Mouse (Mus musculus): ENCODE data around the gene Pald1. TPM values are rescaled to one million over a fixed set of nuclear protein-coding genes. Genes with fewer than 3 reads are reported as not detected.

The Pald1 gene
- total RNA-seq, 4 experiments from 2014 or later, result 10.6 to 15.2 (median 13.0) TPM

DNA sequence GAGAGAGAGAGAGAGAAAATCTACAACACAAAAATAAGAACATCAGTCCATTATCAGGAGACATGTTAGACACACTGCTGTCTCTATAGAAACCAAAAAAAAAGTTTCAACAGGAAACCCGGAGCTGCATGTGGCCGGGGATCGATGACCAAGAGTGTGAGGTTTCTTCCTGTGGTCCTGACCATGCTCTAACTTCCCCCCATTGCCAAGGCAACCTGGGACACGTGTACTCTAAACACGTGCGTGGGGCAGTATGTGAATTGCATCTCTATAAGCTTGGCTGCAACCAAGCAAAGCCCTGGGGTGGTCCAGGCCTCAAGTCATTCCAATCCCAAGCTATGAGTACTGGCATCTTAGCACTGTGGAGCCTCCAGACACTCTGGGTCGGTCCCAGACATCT is 48.8 kb downstream of the Pald1 start:
- no peak for DNase-seq (ENCODE audit: low spot score in 2 of 2)

GRCm38 (mm10) chr10:61331046-61331445 is 52.3 kb downstream of the Pald1 start:
- peak; percentile 9 to 87 for DNase-seq (ENCODE audit: low spot score in 2 of 2)

DNA sequence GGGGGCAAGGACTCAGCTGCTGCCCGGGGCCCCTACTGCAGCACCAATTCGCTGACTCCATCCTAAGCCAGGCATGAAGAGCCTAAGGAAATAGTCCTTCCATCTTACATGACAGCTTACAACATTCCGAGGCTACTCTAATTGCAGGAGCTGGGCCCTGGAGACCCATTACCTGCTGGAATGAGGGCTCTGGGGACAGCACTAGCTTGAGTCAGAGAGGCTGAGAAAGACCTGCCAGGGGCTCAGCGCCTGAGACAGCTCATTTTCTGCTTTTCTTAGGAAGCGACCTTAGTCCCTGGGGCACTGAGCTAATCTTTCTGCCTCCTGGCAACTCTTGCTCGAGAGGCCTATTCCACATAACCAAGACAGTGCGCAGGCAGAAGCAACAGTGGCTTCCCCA is 54.4 kb downstream of the Pald1 start:
- DNase-seq (ENCODE audit: low spot score in 2 of 2), result no peak

GRCm38 (mm10) chr10:61327545-61327944 is 55.8 kb downstream of the Pald1 start:
- DNase-seq (ENCODE audit: low spot score in 2 of 2), result no peak

DNA sequence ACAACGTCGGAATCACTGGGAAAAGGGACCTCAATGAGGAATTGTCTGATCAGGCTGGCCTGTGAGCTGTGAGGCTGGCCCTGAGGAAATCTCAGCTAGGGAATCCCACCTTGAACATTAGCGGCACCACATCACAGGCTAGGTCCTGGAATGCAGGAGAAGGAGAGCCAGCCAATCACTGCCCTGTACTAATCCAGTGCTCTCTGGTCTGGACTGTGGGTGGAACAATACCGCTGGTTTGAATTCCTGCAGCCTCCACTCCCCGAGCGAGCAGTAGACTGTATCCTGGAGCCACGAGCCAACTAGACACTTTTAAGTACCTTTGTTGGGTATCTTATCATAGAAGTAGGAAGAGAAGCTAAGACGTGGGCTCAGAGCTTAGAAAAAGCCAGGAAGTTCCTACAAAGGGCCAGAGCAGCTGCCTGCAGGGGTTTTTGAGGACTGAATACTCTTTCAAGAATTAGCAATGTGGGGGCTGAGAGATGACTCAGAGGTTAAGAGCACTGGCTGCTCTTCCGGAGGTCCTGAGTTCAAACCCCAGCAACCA is 57.5 kb downstream of the Pald1 start:
- no peak for DNase-seq (ENCODE audit: low spot score in 2 of 2)

GRCm38 (mm10) chr10:61324717-61325116 is 58.6 kb downstream of the Pald1 start:
- DNase-seq (ENCODE audit: low spot score in 2 of 2), result no peak

- no peak for DNase-seq (ENCODE audit: low spot score in 2 of 2)
These were observed 64.8 kb downstream of the Pald1 start for GRCm38 (mm10) chr10:61318527-61318926.

DNA sequence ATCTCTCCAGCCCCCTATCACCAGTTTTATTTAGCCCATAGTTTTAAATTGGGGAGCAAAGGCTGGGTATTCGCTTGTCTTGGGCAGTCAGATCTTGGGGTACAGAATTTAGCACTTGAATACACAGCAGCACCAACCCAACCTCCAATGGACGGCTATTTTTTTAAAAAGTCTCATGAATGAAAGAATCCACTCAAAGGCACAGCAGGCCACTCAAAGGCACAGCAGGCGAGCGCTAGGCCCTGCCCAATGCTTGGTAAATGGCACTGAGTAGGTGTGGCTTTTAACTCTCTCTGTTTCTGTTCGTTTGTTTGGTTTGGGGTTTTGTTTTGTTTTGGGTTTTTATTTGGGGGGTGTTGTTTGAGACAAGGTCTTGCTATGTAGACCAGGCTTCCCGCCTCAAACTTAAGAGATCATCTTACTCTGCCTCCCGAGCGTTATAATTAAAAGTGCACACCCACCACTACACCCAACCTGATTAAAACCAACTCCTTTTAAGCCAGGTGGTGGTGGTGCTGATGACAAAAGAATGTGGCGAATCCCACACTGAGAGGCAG is 67.9 kb downstream of the Pald1 start:
- no peak for DNase-seq (ENCODE audit: low spot score in 2 of 2)

DNA sequence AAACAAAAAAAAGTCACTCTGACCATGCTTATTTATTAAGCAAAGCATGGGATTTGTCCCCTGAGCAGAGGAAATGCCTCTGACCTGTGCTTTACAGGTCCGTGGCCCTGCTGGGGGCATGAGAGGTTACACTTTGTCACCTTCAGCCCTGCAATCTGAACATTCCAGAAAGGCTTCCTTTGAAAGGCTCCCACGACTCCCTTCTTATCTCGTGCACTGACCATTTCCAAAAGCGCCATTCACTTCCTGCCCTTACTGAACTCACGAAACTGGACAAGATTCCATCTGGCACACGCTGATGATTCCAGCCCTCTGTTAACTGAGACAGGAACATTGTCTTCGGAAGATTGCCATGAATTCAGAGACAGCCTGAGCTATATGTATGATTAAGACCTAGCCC is 69.6 kb downstream of the Pald1 start:
- DNase-seq (ENCODE audit: low spot score in 2 of 2), result no peak

GRCm38 (mm10) chr10:61312754-61313153 is 70.6 kb downstream of the Pald1 start:
- DNase-seq (ENCODE audit: low spot score in 2 of 2), result no peak

- DNase-seq (ENCODE audit: low spot score in 2 of 2), result no peak
These were observed 71.2 kb downstream of the Pald1 start for GRCm38 (mm10) chr10:61312159-61312558.

- DNase-seq (ENCODE audit: low spot score in 2 of 2), result no peak
These were observed 74.5 kb downstream of the Pald1 start for GRCm38 (mm10) chr10:61308706-61309320.

- DNase-seq (ENCODE audit: low spot score in 2 of 2), result no peak
These were observed 77.3 kb downstream of the Pald1 start for GRCm38 (mm10) chr10:61305928-61306590.

DNA sequence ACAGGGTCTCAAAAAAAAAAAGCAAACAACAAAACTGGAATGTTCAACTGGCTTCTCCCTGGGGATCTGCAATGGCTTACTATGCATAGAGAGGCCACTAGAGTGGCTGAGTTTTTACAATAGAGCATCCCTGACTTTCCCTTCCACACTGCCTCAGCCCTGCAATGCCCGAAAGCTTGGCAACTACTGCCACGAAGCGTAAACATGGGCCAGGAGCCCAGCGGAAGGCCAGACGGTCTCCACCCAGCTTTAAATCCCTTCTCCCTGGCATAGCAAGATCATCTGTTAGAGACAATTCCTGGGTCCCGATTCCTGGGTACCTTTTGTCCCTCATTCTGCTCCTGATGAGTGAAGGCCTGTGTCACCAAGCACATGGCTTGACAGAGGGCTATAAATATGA is 79.3 kb downstream of the Pald1 start:
- no peak for DNase-seq (ENCODE audit: low spot score in 2 of 2)

DNA sequence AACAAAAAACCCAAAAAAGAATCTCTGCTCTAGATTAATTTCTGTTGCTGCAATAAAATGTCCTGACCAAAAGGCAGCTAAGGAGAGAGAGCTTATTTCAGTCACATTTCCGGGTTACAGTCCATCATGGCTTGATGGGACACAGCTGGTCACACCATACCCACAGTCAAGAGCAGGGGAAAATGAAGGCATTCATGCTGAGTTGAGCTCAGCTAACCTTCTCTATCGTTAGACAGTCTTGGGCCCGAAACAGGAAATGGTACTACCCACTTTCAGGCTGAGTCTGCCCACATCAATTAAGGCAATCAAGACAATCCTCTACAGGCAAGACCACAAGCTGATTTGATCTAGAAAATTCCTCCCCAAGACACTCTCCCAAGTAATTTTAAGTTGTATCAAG is 82.3 kb downstream of the Pald1 start:
- no peak for DNase-seq (ENCODE audit: low spot score in 2 of 2)

DNA sequence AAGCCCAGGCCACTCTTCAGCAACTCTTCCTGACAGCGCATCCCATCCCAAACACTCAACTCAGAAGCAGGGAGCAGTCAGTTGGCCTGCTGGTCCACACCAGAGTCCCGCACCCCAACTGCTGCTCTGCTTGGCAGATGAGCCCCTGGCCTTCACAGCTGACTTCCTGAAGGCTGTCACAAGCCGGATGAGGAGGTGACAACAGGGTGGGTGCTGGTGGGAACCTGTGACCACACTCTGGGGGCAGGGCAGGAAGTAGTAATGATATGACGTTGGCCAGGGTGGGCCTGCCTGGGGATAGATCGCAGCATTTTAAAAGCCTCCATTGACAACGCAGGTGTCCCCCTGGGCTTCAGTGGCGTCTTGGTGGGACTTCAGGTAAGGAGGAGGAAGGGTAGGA is 85.9 kb downstream of the Pald1 start, which contains the start of gene Prf1:
Gene Prf1 (plus strand): TSS at position 357 of the 400 bp plus-strand sequence.
- no peak for DNase-seq (ENCODE audit: low spot score in 2 of 2)

- no peak for DNase-seq (ENCODE audit: low spot score in 2 of 2)
These were observed 86.5 kb downstream of the Pald1 start for GRCm38 (mm10) chr10:61296713-61297445.

- DNase-seq (ENCODE audit: low spot score in 2 of 2), result no peak
These were observed 89.1 kb downstream of the Pald1 start for GRCm38 (mm10) chr10:61294242-61294641.

GRCm38 (mm10) chr10:61290479-61290878 is 92.9 kb downstream of the Pald1 start:
- DNase-seq (ENCODE audit: low spot score in 2 of 2), result no peak

GRCm38 (mm10) chr10:61290016-61290415 is 93.3 kb downstream of the Pald1 start:
- no peak for DNase-seq (ENCODE audit: low spot score in 2 of 2)

- DNase-seq (ENCODE audit: low spot score in 2 of 2), result no peak
These were observed 97.1 kb downstream of the Pald1 start for GRCm38 (mm10) chr10:61286246-61286645.

GRCm38 (mm10) chr10:61285271-61285670 is 98.1 kb downstream of the Pald1 start:
- DNase-seq (ENCODE audit: low spot score in 2 of 2), result no peak

All from left cerebral cortex, adult 8-10 months (tissue).